Mouse (Mus musculus): ENCODE data around the gene Wdhd1.

Wdhd1 gene

GRCm38 (mm10) chr14:47281535-47281934 lies 4.9 kb upstream of the Wdhd1 start:
- no peak for DNase-seq (ENCODE audit: low spot score)

GRCm38 (mm10) chr14:47279058-47279457 lies 2.4 kb upstream of the Wdhd1 start:
- no peak for DNase-seq (ENCODE audit: low spot score)

DNA sequence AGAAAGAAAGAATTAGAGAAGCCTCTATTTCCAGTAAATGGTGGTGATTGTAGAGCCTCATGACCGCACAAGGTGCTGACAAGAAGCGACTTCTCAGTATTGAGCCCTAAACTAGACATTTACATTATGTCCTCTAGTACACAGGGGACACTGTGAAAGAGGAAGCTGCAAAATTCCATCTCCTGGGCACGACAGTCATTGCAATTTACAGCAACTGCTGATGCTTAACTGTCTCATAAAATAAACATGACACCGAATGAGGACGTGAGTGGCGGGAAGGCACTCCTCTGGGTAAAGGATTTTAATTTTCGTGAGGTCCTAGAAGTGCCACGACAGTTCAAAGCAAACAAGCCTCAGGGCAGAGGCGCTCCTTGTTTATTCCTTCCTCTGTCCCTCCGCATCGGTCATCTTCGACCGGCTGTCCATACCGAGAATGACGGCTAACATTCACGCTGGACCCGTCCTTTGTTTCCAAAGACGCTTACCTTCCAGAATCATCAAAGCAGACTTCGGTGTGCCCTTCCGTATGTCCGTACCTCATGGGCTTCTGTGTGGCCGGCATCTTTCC lies 537 bp downstream of the Wdhd1 start:
- DNase-seq (ENCODE audit: low spot score), result no peak

DNA sequence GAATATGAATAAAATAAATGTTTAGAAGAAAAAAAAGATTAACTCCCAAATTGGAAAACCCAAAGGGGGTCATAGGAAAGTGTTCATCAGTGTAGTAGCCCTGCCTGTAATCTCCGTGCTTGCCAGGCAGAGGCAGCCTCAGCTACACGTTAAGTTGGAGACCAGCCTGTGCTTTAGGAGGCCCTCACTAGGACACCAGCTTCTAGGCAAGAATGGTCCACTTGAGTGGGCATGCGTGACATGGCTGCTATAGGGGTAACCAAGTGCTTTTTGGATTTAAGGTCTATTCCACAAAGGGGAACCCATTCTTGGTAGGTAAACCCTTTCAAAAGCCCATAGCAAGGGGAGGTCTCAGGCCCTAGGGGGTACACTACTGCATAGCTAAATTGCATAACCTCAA lies 1.2 kb downstream of the Wdhd1 start:
- no peak for DNase-seq (ENCODE audit: low spot score)

DNA sequence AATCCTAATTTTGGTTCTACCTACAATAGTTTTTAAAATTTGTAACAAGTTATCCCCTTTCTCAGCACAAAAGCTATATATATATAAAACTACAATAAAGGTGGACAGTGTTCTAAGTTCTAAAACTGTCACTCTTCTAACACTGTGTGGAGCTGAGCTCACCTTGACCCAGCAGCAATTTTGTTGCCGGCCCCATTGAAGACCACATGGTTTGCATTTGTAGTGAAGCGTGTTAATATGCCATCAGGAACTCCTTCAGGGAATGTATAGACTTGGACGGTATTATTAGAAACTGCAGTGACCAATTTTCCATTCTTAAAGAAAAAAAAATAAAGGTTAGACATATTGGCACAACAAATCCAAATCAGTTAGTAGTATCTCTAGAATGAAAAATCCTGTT lies 2.9 kb downstream of the Wdhd1 start:
- no peak for DNase-seq (ENCODE audit: low spot score)

DNA sequence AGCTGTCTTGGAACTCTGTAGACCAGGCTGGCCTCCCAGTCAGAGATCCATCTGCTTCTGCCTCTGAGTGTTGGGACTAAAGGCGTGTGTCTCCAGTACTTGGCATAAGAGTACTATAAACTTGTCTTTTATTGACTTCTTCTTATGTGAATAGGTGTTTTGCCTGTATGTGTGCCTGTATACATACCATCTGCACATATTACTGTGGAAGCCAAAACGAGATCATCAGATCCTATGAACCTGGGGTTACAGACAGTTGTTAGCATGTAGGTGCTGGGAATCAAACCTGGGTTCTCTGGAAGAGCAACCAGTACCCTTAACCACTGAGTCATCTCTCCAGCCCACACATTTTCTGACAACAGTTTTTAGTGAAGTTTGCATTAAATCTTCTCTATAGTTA lies 7.0 kb downstream of the Wdhd1 start:
- no peak for DNase-seq (ENCODE audit: low spot score)

- no peak for DNase-seq (ENCODE audit: low spot score)
Measured at GRCm38 (mm10) chr14:47269056-47269455, 7.6 kb downstream of the Wdhd1 start.

DNA sequence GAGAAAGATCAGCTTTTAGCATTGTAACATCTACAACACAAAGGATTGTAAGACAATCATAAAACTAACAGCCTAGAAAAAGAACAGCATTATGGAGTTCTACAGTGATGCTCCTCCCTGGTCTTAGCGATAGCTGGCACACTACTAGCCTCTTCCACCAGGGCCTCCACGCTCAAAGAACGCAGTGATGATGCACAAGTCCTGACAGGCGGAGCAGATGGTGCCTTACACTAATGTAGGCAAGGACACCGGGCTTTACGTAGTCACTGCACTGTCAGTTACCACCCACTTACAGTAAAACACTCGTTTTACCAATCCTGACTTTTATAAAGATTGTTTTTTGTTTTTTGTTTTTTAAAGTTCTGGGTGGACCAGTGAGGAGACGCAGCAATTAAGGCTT lies 10.8 kb downstream of the Wdhd1 start:
- no peak for DNase-seq (ENCODE audit: low spot score)

- no peak for DNase-seq (ENCODE audit: low spot score)
Measured at GRCm38 (mm10) chr14:47264866-47265265, 11.8 kb downstream of the Wdhd1 start.

- DNase-seq (ENCODE audit: low spot score), result no peak
Measured at GRCm38 (mm10) chr14:47249839-47250238, 26.8 kb downstream of the Wdhd1 start.

GRCm38 (mm10) chr14:47242753-47243152 lies 33.9 kb downstream of the Wdhd1 start:
- no peak for DNase-seq (ENCODE audit: low spot score)

DNA sequence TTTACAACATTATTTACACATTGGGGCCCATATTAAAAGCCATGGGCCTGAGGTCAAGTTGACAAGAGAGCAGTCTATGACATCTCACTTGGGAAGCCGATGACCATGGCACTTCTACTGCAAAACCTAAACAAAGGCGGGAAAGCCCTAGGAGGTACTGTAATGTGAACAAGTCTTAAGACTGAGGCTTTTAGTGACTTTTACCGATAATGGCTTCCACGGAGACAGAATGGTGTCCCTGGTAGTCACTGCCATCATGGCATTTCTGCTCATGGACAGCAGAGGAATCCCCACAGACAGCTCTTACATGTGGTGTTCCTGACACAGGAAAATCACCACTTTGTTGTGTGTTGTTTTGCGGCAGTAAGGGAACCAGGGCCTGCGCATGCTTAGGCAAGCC lies 35.6 kb downstream of the Wdhd1 start:
- no peak for DNase-seq (ENCODE audit: low spot score)

GRCm38 (mm10) chr14:47240600-47240999 lies 36.1 kb downstream of the Wdhd1 start:
- no peak for DNase-seq (ENCODE audit: low spot score)

DNA sequence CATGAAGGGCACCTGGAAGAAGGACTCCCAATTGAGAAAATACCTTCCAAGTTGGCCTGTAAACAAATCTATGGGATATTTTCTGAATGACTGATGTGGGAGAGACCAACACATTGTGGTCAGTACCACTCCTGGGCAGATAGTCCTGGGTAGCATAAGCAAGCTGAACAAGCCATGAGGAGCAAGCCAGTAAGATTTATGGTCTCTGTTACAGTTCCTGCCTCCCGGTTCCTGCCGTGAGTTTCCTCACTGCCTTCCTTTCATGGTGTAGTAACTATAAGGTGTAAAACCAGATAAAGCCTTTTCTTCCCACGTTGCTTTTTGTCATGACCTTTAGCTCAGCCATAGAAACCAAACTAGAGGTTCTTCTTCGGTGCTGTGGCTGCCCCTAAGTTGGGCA lies 39.4 kb downstream of the Wdhd1 start:
- DNase-seq (ENCODE audit: low spot score), result no peak

GRCm38 (mm10) chr14:47236491-47236890 lies 40.2 kb downstream of the Wdhd1 start:
- DNase-seq (ENCODE audit: low spot score), result no peak

GRCm38 (mm10) chr14:47234526-47235250 lies 42.0 kb downstream of the Wdhd1 start:
- no peak for DNase-seq (ENCODE audit: low spot score)

GRCm38 (mm10) chr14:47234032-47234431 lies 42.6 kb downstream of the Wdhd1 start:
- DNase-seq (ENCODE audit: low spot score), result no peak

DNA sequence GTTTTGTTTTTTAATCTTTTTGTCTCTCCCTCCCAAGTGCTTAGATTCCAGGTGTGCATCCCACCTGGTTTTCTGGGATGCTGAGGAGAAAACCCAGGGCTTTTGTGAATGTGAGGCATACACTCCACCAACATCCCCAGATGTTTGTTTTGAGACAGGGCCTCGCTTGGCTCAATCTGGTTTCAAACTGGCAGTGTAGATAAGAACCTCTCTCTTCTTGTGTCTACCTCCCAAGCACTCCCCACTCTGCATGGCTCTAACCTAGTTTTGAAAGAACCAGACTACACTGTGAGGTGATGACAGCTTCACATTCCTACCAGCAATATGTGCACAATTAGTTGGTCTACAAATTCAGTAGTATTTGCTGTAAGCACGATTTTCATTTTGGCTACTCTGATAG lies 43.1 kb downstream of the Wdhd1 start:
- no peak for DNase-seq (ENCODE audit: low spot score)

DNA sequence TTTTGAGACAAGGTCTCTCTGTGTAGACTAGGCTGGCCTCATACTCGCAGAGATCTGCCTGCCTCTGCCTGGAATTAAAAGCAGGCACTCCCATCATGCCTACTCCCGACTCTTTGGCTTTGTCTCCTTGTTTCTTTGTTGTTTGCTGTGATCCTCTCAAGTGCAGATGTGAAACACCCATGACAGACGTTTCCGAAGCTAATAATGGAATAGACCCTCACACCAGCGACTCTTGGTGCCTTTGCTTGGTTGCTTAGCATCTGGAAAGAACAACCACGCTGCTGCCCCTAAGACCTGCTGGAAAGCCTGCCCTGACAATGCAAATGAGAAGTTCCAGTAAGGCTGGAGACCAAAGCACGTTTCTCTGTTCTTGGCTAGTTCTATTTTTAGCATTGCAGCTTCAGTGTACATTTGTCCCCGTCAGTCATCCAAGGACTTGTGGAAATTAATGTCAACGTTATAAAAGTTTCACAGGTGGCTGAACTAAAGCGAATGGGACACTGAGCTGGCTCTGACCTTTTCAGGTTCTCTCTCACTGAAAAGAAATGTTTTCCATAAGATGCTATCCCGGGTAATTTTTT lies 46.8 kb downstream of the Wdhd1 start:
- DNase-seq (ENCODE audit: low spot score), result no peak

DNA sequence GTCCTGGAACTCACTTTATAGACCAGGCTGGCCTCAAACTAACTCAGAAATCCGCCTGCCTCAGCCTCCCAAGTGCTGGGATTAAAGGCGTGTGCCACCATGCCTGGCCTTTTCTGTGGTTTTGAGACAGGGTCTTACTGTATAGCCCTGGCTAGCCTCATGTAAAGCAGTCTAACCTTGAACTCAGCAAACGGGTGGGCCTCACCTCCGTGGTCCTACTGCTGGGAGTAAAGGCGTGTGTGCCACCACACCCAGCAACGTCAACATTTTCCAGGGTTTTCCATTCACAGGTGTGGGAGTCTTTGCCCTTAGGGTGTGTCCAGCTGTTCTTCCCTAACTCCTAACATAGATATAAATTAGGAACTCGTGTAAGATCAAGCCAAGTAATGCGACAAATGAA lies 50.7 kb downstream of the Wdhd1 start:
- DNase-seq (ENCODE audit: low spot score), result no peak

DNA sequence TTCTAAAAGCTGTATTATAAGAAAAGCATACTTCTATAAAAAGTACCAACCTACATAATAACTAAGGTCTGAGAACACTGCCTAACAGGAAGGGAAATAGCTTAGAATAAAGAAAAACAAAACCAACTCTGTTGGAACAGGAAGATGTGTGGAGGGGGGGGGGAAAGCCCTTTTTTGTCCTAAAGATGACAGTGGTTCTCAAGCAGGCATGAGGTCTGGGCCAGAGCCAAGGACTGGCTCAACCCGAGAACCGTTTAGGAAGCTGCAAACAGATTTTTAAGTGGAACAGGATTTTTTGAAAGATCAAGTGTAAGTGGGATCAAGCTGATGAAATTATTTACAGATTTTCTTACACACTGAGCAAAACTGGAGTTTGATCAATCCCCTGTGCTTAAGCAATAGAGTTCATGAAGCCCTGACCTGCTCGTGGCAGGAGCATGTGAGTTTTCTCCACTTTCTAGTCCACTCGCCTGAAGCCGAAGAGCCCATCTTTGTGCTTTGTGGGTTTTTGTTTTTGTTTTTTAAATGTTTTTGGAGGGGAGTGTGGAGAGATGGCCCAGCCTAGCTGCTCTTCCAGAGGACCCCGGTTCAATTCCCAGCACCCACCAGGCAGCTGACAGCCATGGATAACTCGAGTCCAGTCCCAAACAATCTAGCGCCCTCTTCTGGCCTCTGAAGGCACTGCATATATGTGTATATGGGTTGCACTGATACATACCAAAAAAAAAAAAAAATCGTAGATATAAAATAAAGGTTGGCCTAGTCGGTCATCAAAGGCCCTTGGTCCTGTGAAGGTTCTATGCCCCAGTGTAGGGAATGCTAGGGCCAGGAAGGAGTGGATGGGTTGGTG lies 52.0 kb downstream of the Wdhd1 start:
- DNase-seq (ENCODE audit: low spot score), result no peak

DNA sequence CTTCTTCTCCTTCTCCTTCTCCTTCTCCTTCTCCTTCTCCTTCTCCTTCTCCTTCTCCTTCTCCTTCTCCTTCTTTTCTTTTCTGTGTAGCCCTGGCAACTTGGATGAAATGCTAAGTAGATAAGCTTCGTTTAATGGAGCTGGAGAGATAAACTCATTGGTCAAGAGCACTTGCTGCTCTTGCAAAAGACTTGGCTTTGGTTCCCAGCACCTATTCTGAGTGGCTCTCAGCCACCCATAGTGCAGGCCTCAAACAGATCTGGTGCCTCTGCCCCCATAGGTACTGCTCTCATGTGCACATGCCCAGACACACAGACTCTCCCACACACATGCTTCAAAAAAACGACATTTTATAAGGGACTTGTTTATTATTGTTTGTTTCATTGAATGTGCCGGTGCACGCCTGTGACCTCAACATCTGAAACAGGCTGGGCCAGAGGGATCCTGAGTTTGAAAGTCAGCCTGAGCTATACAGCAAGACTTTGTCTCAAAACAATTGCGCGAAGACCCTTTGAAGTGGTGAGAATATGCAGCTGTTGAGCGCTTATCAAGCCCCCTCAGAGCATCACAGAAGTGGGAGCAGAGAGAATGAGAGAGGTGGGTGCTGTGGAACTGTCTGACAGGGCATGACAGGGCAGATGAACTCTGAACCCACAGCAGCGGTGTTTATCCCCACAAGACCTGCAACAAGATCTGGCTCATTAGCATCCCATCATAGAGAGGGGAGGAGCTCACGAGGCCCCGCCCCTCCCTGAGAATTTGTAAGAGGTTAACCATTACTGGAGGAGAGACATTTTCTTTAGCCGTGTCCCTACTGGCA lies 53.8 kb downstream of the Wdhd1 start:
- DNase-seq (ENCODE audit: low spot score), result no peak

Data from ovary, postnatal 14 days (tissue).